Mouse (Mus musculus) erythroid progenitor cell, adult 5-6 weeks (primary cell): Measurements from ENCODE around the gene Htra2. TPM values are rescaled to one million over a fixed set of nuclear protein-coding genes. Genes with fewer than 3 reads are reported as not detected.

Experiments used
- ATAC-seq: replicated peaks from 2 replicates; pipeline ENCODE4 v1.8.0; 2016; ENCODE audit warnings: moderate number of reproducible peaks, mild to moderate bottlenecking, moderate TSS enrichment, inconsistent platforms; ENCODE audit not compliant: poor library complexity, low FRiP score, severe bottlenecking
- total RNA-seq, 2 experiments: library from RNA; stranded (forward) in 1 of 2; stranded (reverse) in 1 of 2; fragments of 150-400 nt in 1 of 2; fragments of 186-747, 209-891 nt in 1 of 2; gene quantifications; 2 replicates each; pipeline versions ENCODE4 v1.2.3 to v1.2.4; 2015 to 2017; ENCODE audit warnings: low replicate concordance in 2 of 2

Htra2 gene
- 114 and 126 TPM in 2 replicates for total RNA-seq (2015; ENCODE audit: low replicate concordance)
- total RNA-seq (2017; ENCODE audit: low replicate concordance): 65.7 and 87.8 TPM in 2 replicates

GRCm38 (mm10) chr6:83054871-83055431 is at the start of gene Htra2:
Gene Htra2 (minus strand): TSS chr6:83055273.
- ATAC-seq: peak; percentile 7; the same call in 1 of the 2 replicates

- ATAC-seq: no peak
Measured at GRCm38 (mm10) chr6:83104158-83104557, 49.1 kb upstream of the Htra2 start.

- no peak for ATAC-seq
Measured at GRCm38 (mm10) chr6:83103130-83103650, 48.1 kb upstream of the Htra2 start.

- ATAC-seq: peak; percentile 82
Measured at GRCm38 (mm10) chr6:83101688-83102556, 46.8 kb upstream of the Htra2 start.

- peak; percentile 87 for ATAC-seq
Measured at GRCm38 (mm10) chr6:83101316-83101687, 46.2 kb upstream of the Htra2 start, which contains the start of the genes Ccdc142 and Gm42688. Gene Ccdc142 (plus strand): TSS chr6:83101601. Gene Gm42688 (plus strand): TSS chr6:83101617.

- ATAC-seq: no peak
Measured at GRCm38 (mm10) chr6:83098411-83098810, 43.3 kb upstream of the Htra2 start.

- ATAC-seq: 0 out of 2 replicates have a peak, but pooled peaks have one; percentile 32
Measured at GRCm38 (mm10) chr6:83095968-83096367, 40.9 kb upstream of the Htra2 start.

- ATAC-seq: no peak
Measured at GRCm38 (mm10) chr6:83092416-83093127, 37.5 kb upstream of the Htra2 start.

- 0 out of 2 replicates have a peak, but pooled peaks have one; percentile 30 for ATAC-seq
Measured at GRCm38 (mm10) chr6:83087926-83088260, 32.8 kb upstream of the Htra2 start.

GRCm38 (mm10) chr6:83087205-83087925 is 32.3 kb upstream of the Htra2 start:
- no peak for ATAC-seq

GRCm38 (mm10) chr6:83086121-83087035 is 31.3 kb upstream of the Htra2 start, which contains the start of gene Lbx2:
Gene Lbx2 (plus strand): TSS chr6:83086367.
- no peak for ATAC-seq

GRCm38 (mm10) chr6:83084477-83084876 is 29.4 kb upstream of the Htra2 start:
- ATAC-seq: no peak

- ATAC-seq: no peak
Measured at GRCm38 (mm10) chr6:83083497-83083896, 28.4 kb upstream of the Htra2 start.

- no peak for ATAC-seq
Measured at GRCm38 (mm10) chr6:83080210-83080609, 25.1 kb upstream of the Htra2 start.

- ATAC-seq: peak; percentile 93
Measured at GRCm38 (mm10) chr6:83078324-83078858, 23.3 kb upstream of the Htra2 start.

- peak; percentile 35 for ATAC-seq
Measured at GRCm38 (mm10) chr6:83077630-83078323, 22.7 kb upstream of the Htra2 start, which contains the start of gene Pcgf1. Gene Pcgf1 (plus strand): TSS chr6:83077869.

GRCm38 (mm10) chr6:83074979-83075378 is 19.9 kb upstream of the Htra2 start:
- ATAC-seq: no peak
